Mouse (Mus musculus) lung, postnatal 0 days (tissue): Measurements from ENCODE around the gene Lin28a.

Experiments used
- CTCF ChIP-seq: IDR thresholded peaks from 2 replicates; pipeline ENCODE4 v1.5.1; 2016; ENCODE audit warnings: antibody characterized with exemption, mild to moderate bottlenecking
- EP300 ChIP-seq: IDR thresholded peaks from 2 replicates; pipeline ENCODE4 v1.6.1; 2016; ENCODE audit warnings: antibody characterized with exemption, mild to moderate bottlenecking, control low read depth

DNA sequence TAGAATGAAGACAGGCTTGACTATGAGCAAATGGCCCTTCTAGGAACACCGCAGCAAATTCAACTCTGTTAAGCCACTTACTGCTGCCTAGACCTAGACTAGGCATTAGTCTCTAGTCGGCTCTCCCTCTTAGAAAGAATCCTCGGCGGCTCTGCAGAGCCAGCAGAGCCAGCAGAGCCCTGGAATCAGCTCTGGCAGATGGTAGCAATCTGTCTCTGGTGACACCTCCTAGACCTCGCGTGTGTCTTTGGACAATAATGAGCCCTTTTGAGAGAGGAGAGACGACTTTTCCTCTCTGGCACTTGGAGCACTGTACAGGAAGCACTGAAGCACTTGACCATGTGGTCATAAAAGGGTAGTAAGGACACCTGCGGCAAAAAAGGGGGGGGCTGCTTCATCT is 46.9 kb downstream of the Lin28a start:
- TF ChIP-seq EP300 (no peak), CTCF (no peak)
